In genomic region chr2:152155414-152156208, GRCm38 (mm10) we compare ENCODE assay signal across 8 mouse cellular contexts. TPM values are rescaled to one million over a fixed set of nuclear protein-coding genes. Genes with fewer than 3 reads are reported as not detected.
DNase-seq lines count a peak whose midpoint lies in the region; ATAC-seq and TF ChIP-seq lines count a peak whose summit lies in the region.

No protein-coding gene starts in this region.

- peak; percentile 49 for DNase-seq in embryonic facial prominence, embryonic 11.5 days (ENCODE audit: low spot score)
- DNase-seq in heart, postnatal 0 days (ENCODE audit: low spot score): peak; percentile 33
- no peak for DNase-seq in cerebellum, adult 8-10 months
- no peak for DNase-seq in right cerebral cortex, adult 2 months (ENCODE audit: low spot score in 2 of 2)
- DNase-seq in thymus, adult 18-20 months: no peak

- peaks cover 46% of the 10 kb centered on the region for H3K27me3 ChIP-seq in megakaryocyte, embryonic 14.5 days (replicated peaks)
- no peaks in the 10 kb centered on the region for H3K27me3 ChIP-seq in embryonic facial prominence, embryonic 11.5 days (ENCODE audit: control insufficient read depth, insufficient read depth, low read length)
- no peaks in the 10 kb centered on the region for H3K27me3 ChIP-seq in heart, postnatal 0 days (ENCODE audit: control insufficient read depth, insufficient read depth, low read length)

- peak overlapping the region; percentile 46 for H3K4me3 ChIP-seq in megakaryocyte, embryonic 14.5 days (replicated peaks)
- no peak overlapping the region for H3K4me3 ChIP-seq in embryonic facial prominence, embryonic 11.5 days (ENCODE audit: low read depth, low read length)
- no peak overlapping the region for H3K4me3 ChIP-seq in heart, postnatal 0 days (ENCODE audit: low read depth, low read length)

- ATAC-seq in megakaryocyte, adult 5-6 weeks (ENCODE audit: poor library complexity, severe bottlenecking): no peak
- peak; percentile 67; the same call in 1 of the 2 replicates for ATAC-seq in embryonic facial prominence, embryonic 11.5 days (replicated peaks; ENCODE audit: insufficient number of reproducible peaks, low FRiP score, low TSS enrichment, low read depth)
- ATAC-seq in heart, postnatal 0 days (ENCODE audit: insufficient read depth, low read depth): peak; percentile 72
- ATAC-seq in megakaryocyte progenitor cell, adult 5-6 weeks (replicated peaks; ENCODE audit: poor library complexity): peak; percentile 93

- H3K4me2 ChIP-seq in embryonic facial prominence, embryonic 11.5 days (ENCODE audit: low read depth, low read length): no peak overlapping the region
- H3K4me2 ChIP-seq in heart, postnatal 0 days (ENCODE audit: low read depth, low read length): no peak overlapping the region

- peaks cover 11% of the 10 kb centered on the region for H3K9me3 ChIP-seq in megakaryocyte, embryonic 14.5 days
- H3K9me3 ChIP-seq in embryonic facial prominence, embryonic 11.5 days (replicated peaks; ENCODE audit: control insufficient read depth, low read length): no peaks in the 10 kb centered on the region
- no peaks in the 10 kb centered on the region for H3K9me3 ChIP-seq in heart, postnatal 0 days (replicated peaks; ENCODE audit: control insufficient read depth, low read length)

- 0 out of 2 replicates have a peak, but pooled peaks have one; percentile 12 for TF ChIP-seq EP300 in heart, postnatal 0 days (IDR thresholded peaks at IDR 0.05; ENCODE audit: low read depth)

- no peak overlapping the region for H3K27ac ChIP-seq in embryonic facial prominence, embryonic 11.5 days (replicated peaks; ENCODE audit: low read depth, low read length)
- peak overlapping the region; percentile 66 for H3K27ac ChIP-seq in heart, postnatal 0 days (ENCODE audit: low read depth)

- no peaks in the 10 kb centered on the region for H3K36me3 ChIP-seq in megakaryocyte, embryonic 14.5 days (replicated peaks; ENCODE audit: low read length)
- no peaks in the 10 kb centered on the region for H3K36me3 ChIP-seq in embryonic facial prominence, embryonic 11.5 days (replicated peaks; ENCODE audit: control insufficient read depth, insufficient read depth, low read depth, low read length)
- no peaks in the 10 kb centered on the region for H3K36me3 ChIP-seq in heart, postnatal 0 days (replicated peaks; ENCODE audit: control insufficient read depth, insufficient read depth, low read length)

- H3K9ac ChIP-seq in embryonic facial prominence, embryonic 11.5 days (replicated peaks; ENCODE audit: low read length): no peak overlapping the region
- H3K9ac ChIP-seq in heart, postnatal 0 days (replicated peaks; ENCODE audit: low read depth, low read length): no peak overlapping the region

- peaks cover 14% of the 10 kb centered on the region for H3K4me1 ChIP-seq in megakaryocyte, embryonic 14.5 days
- H3K4me1 ChIP-seq in embryonic facial prominence, embryonic 11.5 days (ENCODE audit: control insufficient read depth, insufficient read depth, low read length): no peaks in the 10 kb centered on the region
- no peaks in the 10 kb centered on the region for H3K4me1 ChIP-seq in heart, postnatal 0 days (ENCODE audit: control insufficient read depth, insufficient read depth)

- TF ChIP-seq CTCF in heart, postnatal 0 days (IDR thresholded peaks at IDR 0.05; ENCODE audit: low read depth): no peak

- 44% methylated on average over 7 of the region's 7 CpGs for WGBS in embryonic facial prominence, embryonic 11.5 days
- 25% methylated on average over 7 of the region's 7 CpGs for WGBS in heart, postnatal 0 days

RNA-seq across cellular contexts. Expression of gene Tcf15, which starts 12.2 kb away (rescaled TPM):
- 1.2 TPM in 1 of 2 replicates, not detected in the other for polyA plus RNA-seq in megakaryocyte, embryonic 14.5 days (2012; ENCODE audit: insufficient read depth, low replicate concordance)
- total RNA-seq in megakaryocyte, adult 5-6 weeks (2015): not detected in 2 replicates
- not detected in 2 replicates for total RNA-seq in megakaryocyte, adult 5-6 weeks (2017)
- 11.3 and 12.2 TPM in 2 replicates for polyA plus RNA-seq in embryonic facial prominence, embryonic 11.5 days (2014; fragmentation: Nextera tagmentation; extraction: Ambion mirVana)
- 32.5 and 36.8 TPM in 2 replicates for total RNA-seq in heart, postnatal 0 days (2014; rRNA removed; ENCODE audit: low replicate concordance)
- polyA plus RNA-seq in heart, postnatal 0 days (2015; fragmentation: Nextera tagmentation; extraction: Ambion mirVana): 23.0 and 23.2 TPM in 2 replicates
- total RNA-seq in megakaryocyte progenitor cell, adult 5-6 weeks (2015): not detected in 2 replicates
- 0.12 TPM in 1 of 2 replicates, not detected in the other for total RNA-seq in megakaryocyte progenitor cell, adult 5-6 weeks (2017)

RNA-seq across cellular contexts. Expression of gene Srxn1, which starts 50.3 kb away (rescaled TPM):
- polyA plus RNA-seq in megakaryocyte, embryonic 14.5 days (2012; ENCODE audit: insufficient read depth, low replicate concordance): 30.6 and 45.4 TPM in 2 replicates
- total RNA-seq in megakaryocyte, adult 5-6 weeks (2015): 0.96 and 1.9 TPM in 2 replicates
- 2.0 and 2.5 TPM in 2 replicates for total RNA-seq in megakaryocyte, adult 5-6 weeks (2017)
- polyA plus RNA-seq in embryonic facial prominence, embryonic 11.5 days (2014; fragmentation: Nextera tagmentation; extraction: Ambion mirVana): 10.0 and 10.6 TPM in 2 replicates
- total RNA-seq in heart, postnatal 0 days (2014; rRNA removed; ENCODE audit: low replicate concordance): 10.9 and 13.7 TPM in 2 replicates
- polyA plus RNA-seq in heart, postnatal 0 days (2015; fragmentation: Nextera tagmentation; extraction: Ambion mirVana): 9.5 and 10.2 TPM in 2 replicates
- total RNA-seq in megakaryocyte progenitor cell, adult 5-6 weeks (2015): 1.2 and 1.3 TPM in 2 replicates
- 2.2 and 12.2 TPM in 2 replicates for total RNA-seq in megakaryocyte progenitor cell, adult 5-6 weeks (2017)

Comparison
In these comparisons a context has a peak if more than half of its experiments do, and no peak if none do; other contexts are left out.
1. DNase-seq: peak in embryonic facial prominence, embryonic 11.5 days (single experiment) and heart, postnatal 0 days (single experiment); none in cerebellum, adult 8-10 months (single experiment), right cerebral cortex, adult 2 months (0 of 2) and thymus, adult 18-20 months (0 of 2).
2. RNA of gene Tcf15, which starts 12.2 kb away (total RNA-seq): 32.5 to 36.8 TPM in heart, postnatal 0 days; 0.12 TPM in megakaryocyte progenitor cell, adult 5-6 weeks and not detected in megakaryocyte, adult 5-6 weeks; every median in the first group is over 10 times any median in the second.